Mouse (Mus musculus) right cerebral cortex, postnatal 36 days (tissue): ENCODE results near the gene Kbtbd12.

ENCODE experiments used
- DNase-seq, 2 experiments: peaks; one replicate each; pipeline ENCODE4 v3.0.0; 2022; ENCODE audit warnings: low spot score in 2 of 2, mixed read lengths in 1 of 2

The Kbtbd12 gene

GRCm38 (mm10) chr6:88626912-88627311 lies 10.8 kb downstream of the Kbtbd12 start:
- DNase-seq, result no peak

GRCm38 (mm10) chr6:88626462-88626861 lies 11.3 kb downstream of the Kbtbd12 start:
- no peak for DNase-seq

- DNase-seq, result no peak
Measured at GRCm38 (mm10) chr6:88621816-88622481, 15.8 kb downstream of the Kbtbd12 start.

GRCm38 (mm10) chr6:88619542-88619941 lies 18.2 kb downstream of the Kbtbd12 start:
- DNase-seq, result no peak

GRCm38 (mm10) chr6:88615352-88615751 lies 22.4 kb downstream of the Kbtbd12 start:
- peak; percentile 22 to 39 for DNase-seq

- no peak for DNase-seq
Measured at GRCm38 (mm10) chr6:88606417-88606816, 31.3 kb downstream of the Kbtbd12 start.

GRCm38 (mm10) chr6:88605715-88606114 lies 32.0 kb downstream of the Kbtbd12 start:
- DNase-seq, result no peak

GRCm38 (mm10) chr6:88605235-88605634 lies 32.5 kb downstream of the Kbtbd12 start:
- no peak for DNase-seq

- DNase-seq, result no peak
Measured at GRCm38 (mm10) chr6:88596108-88596507, 41.6 kb downstream of the Kbtbd12 start.

GRCm38 (mm10) chr6:88592367-88592766 lies 45.4 kb downstream of the Kbtbd12 start:
- no peak for DNase-seq

- no peak for DNase-seq
Measured at GRCm38 (mm10) chr6:88590231-88590630, 47.5 kb downstream of the Kbtbd12 start.

- DNase-seq, result peak; percentile 21 to 39
Measured at GRCm38 (mm10) chr6:88589517-88589916, 48.2 kb downstream of the Kbtbd12 start.

- DNase-seq, result no peak
Measured at GRCm38 (mm10) chr6:88588581-88589256, 49.0 kb downstream of the Kbtbd12 start.

GRCm38 (mm10) chr6:88587091-88587490 lies 50.7 kb downstream of the Kbtbd12 start:
- DNase-seq, result no peak

- DNase-seq, result no peak
Measured at GRCm38 (mm10) chr6:88583950-88584349, 53.8 kb downstream of the Kbtbd12 start.

GRCm38 (mm10) chr6:88576495-88576894 lies 61.3 kb downstream of the Kbtbd12 start:
- DNase-seq, result peak; percentile 59 to 86

- DNase-seq, result no peak
Measured at GRCm38 (mm10) chr6:88566676-88567075, 71.1 kb downstream of the Kbtbd12 start.

- no peak for DNase-seq
Measured at GRCm38 (mm10) chr6:88565033-88565432, 72.7 kb downstream of the Kbtbd12 start.

- no peak for DNase-seq
Measured at GRCm38 (mm10) chr6:88560156-88560555, 77.6 kb downstream of the Kbtbd12 start.

GRCm38 (mm10) chr6:88559688-88560087 lies 78.1 kb downstream of the Kbtbd12 start:
- DNase-seq, result no peak

- no peak for DNase-seq
Measured at GRCm38 (mm10) chr6:88558076-88558475, 79.7 kb downstream of the Kbtbd12 start.

GRCm38 (mm10) chr6:88557548-88557947 lies 80.2 kb downstream of the Kbtbd12 start:
- no peak for DNase-seq

GRCm38 (mm10) chr6:88549916-88550315 lies 87.8 kb downstream of the Kbtbd12 start:
- DNase-seq, result no peak
